ENCODE assay signal across 8 mouse cellular contexts in genomic region chr5:115489699-115490637, GRCm38 (mm10). TPM values are rescaled to one million over a fixed set of nuclear protein-coding genes. Genes with fewer than 3 reads are reported as not detected.
DNase-seq lines count a peak whose midpoint lies in the region; ATAC-seq and TF ChIP-seq lines count a peak whose summit lies in the region.

No protein-coding gene starts in this region.

- WGBS in forebrain, embryonic 16.5 days = under 1% methylated on average over 50 of the region's 50 CpGs
- WGBS in lung, embryonic 15.5 days = under 1% methylated on average over 50 of the region's 50 CpGs

- H3K4me3 ChIP-seq in G1E (ENCODE audit: low read depth, low read length) = peak overlapping the region; percentile 62; the same call in 1 of the 2 replicates
- peak overlapping the region; percentile 52 for H3K4me3 ChIP-seq in forebrain, embryonic 16.5 days (replicated peaks; ENCODE audit: low read length)
- peak overlapping the region; percentile 34 for H3K4me3 ChIP-seq in lung, embryonic 15.5 days

- no peaks in the 10 kb centered on the region for H3K9me3 ChIP-seq in G1E (replicated peaks)
- H3K9me3 ChIP-seq in forebrain, embryonic 16.5 days (ENCODE audit: control insufficient read depth, low read length) = no peaks in the 10 kb centered on the region
- no peaks in the 10 kb centered on the region for H3K9me3 ChIP-seq in lung, embryonic 15.5 days

- peak overlapping the region; percentile 94 for H3K4me2 ChIP-seq in forebrain, embryonic 16.5 days (ENCODE audit: low read length)
- H3K4me2 ChIP-seq in lung, embryonic 15.5 days = peak overlapping the region; percentile 60

- peak overlapping the region; percentile 91 for H3K9ac ChIP-seq in forebrain, embryonic 16.5 days (replicated peaks; ENCODE audit: low read depth, low read length)
- H3K9ac ChIP-seq in lung, embryonic 15.5 days = peak overlapping the region; percentile 73

- H3K27me3 ChIP-seq in G1E (ENCODE audit: insufficient read depth, low read length) = 0 out of 2 replicates have a peak, but pooled peaks cover 3% of the 10 kb centered on the region
- H3K27me3 ChIP-seq in forebrain, embryonic 16.5 days (replicated peaks; ENCODE audit: control insufficient read depth, insufficient read depth, low read length) = no peaks in the 10 kb centered on the region
- no peaks in the 10 kb centered on the region for H3K27me3 ChIP-seq in lung, embryonic 15.5 days

- H3K4me1 ChIP-seq in G1E (ENCODE audit: insufficient read depth, low read depth, low read length) = peaks cover 45% of the 10 kb centered on the region
- H3K4me1 ChIP-seq in forebrain, embryonic 16.5 days (replicated peaks; ENCODE audit: control insufficient read depth, insufficient read depth, low read length) = peaks cover 25% of the 10 kb centered on the region
- H3K4me1 ChIP-seq in lung, embryonic 15.5 days = peaks cover 46% of the 10 kb centered on the region

- no peaks in the 10 kb centered on the region for H3K36me3 ChIP-seq in G1E (replicated peaks)
- no peaks in the 10 kb centered on the region for H3K36me3 ChIP-seq in forebrain, embryonic 16.5 days (ENCODE audit: control insufficient read depth, insufficient read depth)
- no peaks in the 10 kb centered on the region for H3K36me3 ChIP-seq in lung, embryonic 15.5 days

- DNase-seq in G1E (ENCODE audit: low spot score) = peak; percentile 70
- DNase-seq in cerebellum, adult 11-12 months = peak; percentile 94
- peak; percentile 90 for DNase-seq in heart, postnatal 4 days
- peak; percentile 87 to 90 for DNase-seq in layer of hippocampus, adult 8-10 months (ENCODE audit: low spot score in 2 of 2)
- peak; percentile 80 for DNase-seq in ovary, adult 18-20 months (ENCODE audit: low spot score)
- DNase-seq in thymus, postnatal 0 days (ENCODE audit: low spot score) = peak; percentile 93

- TF ChIP-seq CTCF in G1E (IDR thresholded peaks at IDR 0.05; ENCODE audit: low read depth, low read length) = no peak

- peak; percentile 65 for ATAC-seq in G1E (ENCODE audit: extremely low read depth, insufficient number of reproducible peaks, low FRiP score, poor library complexity, severe bottlenecking)
- peak; percentile 81 for ATAC-seq in forebrain, embryonic 16.5 days
- peak; percentile 76 for ATAC-seq in lung, embryonic 15.5 days (ENCODE audit: borderline replicate concordance, extremely low read depth, low FRiP score, low TSS enrichment)

- H3K27ac ChIP-seq in forebrain, embryonic 16.5 days (ENCODE audit: low read length) = peak overlapping the region; percentile 100
- peak overlapping the region; percentile 100 for H3K27ac ChIP-seq in lung, embryonic 15.5 days

RNA-seq across cellular contexts. Expression of gene Sirt4, which starts 5.4 kb away (rescaled TPM):
- total RNA-seq in G1E (2014; fragmentation: Nextera tagmentation) = 27.5 and 29.7 TPM in 2 replicates
- 9.3 and 14.8 TPM in 2 replicates for total RNA-seq in G1E (2017)
- polyA plus RNA-seq in G1E (2012) = 8.0 and 13.3 TPM in 2 replicates
- polyA plus RNA-seq in forebrain, embryonic 16.5 days (2015; fragmentation: Nextera tagmentation; extraction: Ambion mirVana) = 32.7 and 37.6 TPM in 2 replicates
- 10 to 100 TPM; 10.5 to 12.7 TPM for total RNA-seq in heart, postnatal 4 days (2021)
- 10 to 100 TPM; 34.0 to 58.6 (median 41.9) TPM for total RNA-seq in layer of hippocampus, adult 8-10 months (2022)
- polyA plus RNA-seq in lung, embryonic 15.5 days (2015; fragmentation: Nextera tagmentation; extraction: Ambion mirVana) = 27.2 and 30.4 TPM in 2 replicates
- polyA plus RNA-seq in thymus, postnatal 0 days (2015; fragmentation: Nextera tagmentation; extraction: Ambion mirVana) = 17.0 and 17.3 TPM in 2 replicates

RNA-seq across cellular contexts. Expression of gene Pxn, which starts 16.5 kb away (rescaled TPM):
- total RNA-seq in G1E (2014; fragmentation: Nextera tagmentation) (17.8 and 25.8 TPM in 2 replicates), G1E (2017) (12.0 and 14.2 TPM in 2 replicates)
- polyA plus RNA-seq in G1E (2012) = 62.9 and 63.3 TPM in 2 replicates
- 20.6 and 22.5 TPM in 2 replicates for polyA plus RNA-seq in forebrain, embryonic 16.5 days (2015; fragmentation: Nextera tagmentation; extraction: Ambion mirVana)
- total RNA-seq in heart, postnatal 4 days (2021) = 10 to 100 TPM; 62.9 to 66.0 TPM
- 10 to 100 TPM; 38.1 to 45.8 (median 40.2) TPM for total RNA-seq in layer of hippocampus, adult 8-10 months (2022)
- polyA plus RNA-seq in lung, embryonic 15.5 days (2015; fragmentation: Nextera tagmentation; extraction: Ambion mirVana) = 57.1 and 58.6 TPM in 2 replicates
- polyA plus RNA-seq in thymus, postnatal 0 days (2015; fragmentation: Nextera tagmentation; extraction: Ambion mirVana) = 40.2 and 44.8 TPM in 2 replicates

RNA-seq across cellular contexts. Expression of gene Pla2g1b, which starts 23.9 kb away (rescaled TPM):
- total RNA-seq in G1E (2014; fragmentation: Nextera tagmentation) = not detected in 2 replicates
- total RNA-seq in G1E (2017) = not detected in 2 replicates
- 0.18 TPM in 1 of 2 replicates, not detected in the other for polyA plus RNA-seq in G1E (2012)
- not detected in 2 replicates for polyA plus RNA-seq in forebrain, embryonic 16.5 days (2015; fragmentation: Nextera tagmentation; extraction: Ambion mirVana)
- not detected for total RNA-seq in heart, postnatal 4 days (2021)
- total RNA-seq in layer of hippocampus, adult 8-10 months (2022) = not detected
- 4.7 and 7.0 TPM in 2 replicates for polyA plus RNA-seq in lung, embryonic 15.5 days (2015; fragmentation: Nextera tagmentation; extraction: Ambion mirVana)
- polyA plus RNA-seq in thymus, postnatal 0 days (2015; fragmentation: Nextera tagmentation; extraction: Ambion mirVana) = 0.99 TPM in 2 replicates

Comparison
In these comparisons a context has a peak if more than half of its experiments do, and no peak if none do; other contexts are left out.
1. Peak in every context shown above with its lines: DNase-seq, ATAC-seq, H3K4me3 ChIP-seq and H3K27ac ChIP-seq.